Mouse (Mus musculus): ENCODE data around the gene Gfral. TPM values are rescaled to one million over a fixed set of nuclear protein-coding genes. Genes with fewer than 3 reads are reported as not detected.
A peak's percentile ranks its signal among the peaks of the same experiment; 100 is the strongest.

Gfral gene
- not detected in 2 replicates for polyA plus RNA-seq (2015; fragmentation: Nextera tagmentation; extraction: Ambion mirVana)

DNA sequence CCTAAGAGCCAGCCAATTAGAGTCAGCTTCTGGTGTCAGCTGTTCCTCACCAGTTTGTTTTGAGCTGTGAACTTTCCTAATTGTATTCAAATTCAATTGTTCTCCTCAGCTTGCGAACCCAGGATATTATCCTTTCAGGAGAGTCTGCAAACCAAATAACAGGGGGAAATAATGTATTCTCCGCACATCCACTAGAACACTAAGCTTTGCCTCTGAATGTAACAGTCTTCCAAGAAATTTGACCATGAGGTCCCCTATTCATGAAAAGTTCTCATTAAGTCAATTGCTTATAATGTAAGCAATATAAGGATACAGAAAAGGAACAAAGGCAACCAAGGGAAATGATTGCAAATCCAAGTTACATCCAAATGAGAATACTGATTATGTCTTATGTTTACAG lies at the start of gene Gfral:
Gene Gfral, minus strand, starts transcription at position 101 of the 400 bp plus-strand sequence.
- H3K9ac ChIP-seq, result no peak within 1 kb of the TSS
- 88% methylated on average over 2 of the region's 2 CpGs for WGBS
- no peaks in the 10 kb centered on the region for H3K9me3 ChIP-seq
- H3K27me3 ChIP-seq, result no peaks in the 10 kb centered on the region
- no peak within 1 kb of the TSS for H3K4me2 ChIP-seq
- no peak within 1 kb of the TSS for H3K27ac ChIP-seq
- no peaks in the 10 kb centered on the region for H3K36me3 ChIP-seq
- no peak within 1 kb of the TSS for H3K4me3 ChIP-seq
- no peak for ATAC-seq (ENCODE audit: insufficient number of reproducible peaks, low FRiP score, low TSS enrichment, low read depth)
- no peaks in the 10 kb centered on the region for H3K4me1 ChIP-seq

DNA sequence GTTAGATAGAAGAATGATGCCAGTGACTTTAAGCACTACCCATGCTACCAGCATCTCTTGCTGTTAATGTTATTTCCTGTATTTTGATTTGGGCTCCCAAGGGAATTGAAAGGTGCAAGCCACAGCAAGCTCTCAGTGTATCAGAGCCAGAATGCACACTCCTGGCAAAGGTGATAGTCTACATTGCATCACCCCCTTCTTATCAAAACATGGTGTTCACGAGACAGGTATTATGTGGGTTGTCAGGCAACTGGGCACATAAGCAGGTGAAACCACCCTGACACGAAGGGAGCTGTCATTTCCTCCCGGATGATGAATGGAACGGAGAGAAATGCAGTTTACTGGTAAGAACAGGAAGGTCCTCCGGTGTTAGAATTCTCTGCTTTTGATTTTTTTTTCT lies 44.3 kb upstream of the Gfral start:
- Histone ChIP-seq H3K4me3 (no peak overlapping the region), H3K4me2 (no peak overlapping the region), H3K4me1 (no peaks in the 10 kb centered on the region), H3K27me3 (no peaks in the 10 kb centered on the region), H3K9ac (no peak overlapping the region), H3K9me3 (no peaks in the 10 kb centered on the region), H3K36me3 (no peaks in the 10 kb centered on the region), H3K27ac (no peak overlapping the region)
- 76% methylated on average over 5 of the region's 5 CpGs for WGBS
- no peak for ATAC-seq (ENCODE audit: insufficient number of reproducible peaks, low FRiP score, low TSS enrichment, low read depth)

DNA sequence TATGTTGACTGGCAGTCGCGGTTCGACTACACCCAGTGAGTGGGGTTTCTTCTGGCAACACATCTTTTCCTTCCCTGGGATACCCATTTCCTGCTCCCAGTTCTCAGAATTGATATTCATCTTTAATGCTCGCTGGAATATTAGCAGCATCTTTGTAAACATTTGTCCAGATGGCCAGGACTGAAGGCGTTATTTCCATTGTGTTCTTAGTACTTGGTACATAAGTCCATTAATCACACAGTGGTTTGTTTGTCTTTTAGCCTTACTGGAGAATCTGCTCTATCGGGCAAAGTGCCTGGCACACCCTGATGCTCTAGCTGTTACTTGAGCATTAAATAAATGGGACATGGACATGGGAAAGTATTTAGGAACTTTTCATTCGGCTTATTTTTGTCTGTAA lies 39.1 kb upstream of the Gfral start:
- no peak overlapping the region for H3K4me3 ChIP-seq
- ATAC-seq (ENCODE audit: insufficient number of reproducible peaks, low FRiP score, low TSS enrichment, low read depth), result no peak
- 88% methylated on average over 7 of the region's 7 CpGs for WGBS
- no peaks in the 10 kb centered on the region for H3K9me3 ChIP-seq
- no peaks in the 10 kb centered on the region for H3K4me1 ChIP-seq
- no peaks in the 10 kb centered on the region for H3K36me3 ChIP-seq
- no peak overlapping the region for H3K4me2 ChIP-seq
- H3K9ac ChIP-seq, result no peak overlapping the region
- no peak overlapping the region for H3K27ac ChIP-seq
- H3K27me3 ChIP-seq, result no peaks in the 10 kb centered on the region

DNA sequence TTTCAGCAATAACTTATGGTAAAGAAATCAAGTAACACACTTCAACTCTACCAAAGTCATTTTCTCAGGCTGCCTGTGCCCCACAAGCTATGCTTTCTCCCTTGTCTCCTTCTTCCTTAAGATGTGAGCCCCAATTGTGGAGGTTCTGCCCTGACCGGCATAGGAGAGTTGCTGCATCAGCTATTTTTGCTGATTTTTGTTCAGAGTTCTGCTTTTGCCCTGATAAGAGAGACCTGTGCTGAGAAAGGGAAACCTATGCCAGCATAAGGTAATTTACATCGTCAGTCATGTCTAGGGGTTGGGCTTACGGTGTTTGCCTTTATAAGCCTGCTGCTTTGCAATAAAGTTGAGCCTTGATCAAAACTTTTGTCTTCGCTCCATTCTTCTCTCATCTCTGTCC lies 38.7 kb upstream of the Gfral start:
- no peaks in the 10 kb centered on the region for H3K9me3 ChIP-seq
- H3K9ac ChIP-seq, result no peak overlapping the region
- no peaks in the 10 kb centered on the region for H3K4me1 ChIP-seq
- no peak for ATAC-seq (ENCODE audit: insufficient number of reproducible peaks, low FRiP score, low TSS enrichment, low read depth)
- H3K4me3 ChIP-seq, result no peak overlapping the region
- H3K36me3 ChIP-seq, result no peaks in the 10 kb centered on the region
- H3K4me2 ChIP-seq, result no peak overlapping the region
- 90% methylated on average over 4 of the region's 4 CpGs for WGBS
- no peak overlapping the region for H3K27ac ChIP-seq
- H3K27me3 ChIP-seq, result no peaks in the 10 kb centered on the region

DNA sequence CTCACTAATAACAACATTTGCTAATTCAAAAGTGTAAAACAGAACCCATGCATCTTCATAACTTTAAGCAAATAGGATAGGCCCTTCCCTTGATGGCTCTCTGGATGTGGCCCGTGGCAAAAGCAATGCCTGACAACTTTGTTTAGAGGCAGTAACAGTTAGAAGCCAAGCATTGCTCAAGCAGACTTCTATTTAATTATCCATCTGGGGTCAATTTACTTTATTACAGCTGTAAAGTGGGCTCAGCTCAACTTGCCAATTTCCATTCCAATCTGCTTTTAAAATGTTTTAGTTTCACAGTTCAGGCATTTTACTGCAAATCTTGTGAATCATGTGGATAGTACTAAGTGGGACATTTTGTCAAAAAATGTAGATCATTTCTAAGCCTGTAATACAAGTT lies 28.9 kb upstream of the Gfral start:
- Histone ChIP-seq H3K4me2 (no peak overlapping the region), H3K27me3 (no peaks in the 10 kb centered on the region), H3K4me3 (no peak overlapping the region), H3K4me1 (peaks cover 6% of the 10 kb centered on the region; the same call in 1 of the 2 replicates), H3K9ac (no peak overlapping the region), H3K36me3 (no peaks in the 10 kb centered on the region), H3K27ac (no peak overlapping the region), H3K9me3 (no peaks in the 10 kb centered on the region)
- 12% methylated on average over 1 of the region's 1 CpGs for WGBS
- ATAC-seq (ENCODE audit: insufficient number of reproducible peaks, low FRiP score, low TSS enrichment, low read depth), result 0 out of 2 replicates have a peak, but pooled peaks have one; percentile 14

DNA sequence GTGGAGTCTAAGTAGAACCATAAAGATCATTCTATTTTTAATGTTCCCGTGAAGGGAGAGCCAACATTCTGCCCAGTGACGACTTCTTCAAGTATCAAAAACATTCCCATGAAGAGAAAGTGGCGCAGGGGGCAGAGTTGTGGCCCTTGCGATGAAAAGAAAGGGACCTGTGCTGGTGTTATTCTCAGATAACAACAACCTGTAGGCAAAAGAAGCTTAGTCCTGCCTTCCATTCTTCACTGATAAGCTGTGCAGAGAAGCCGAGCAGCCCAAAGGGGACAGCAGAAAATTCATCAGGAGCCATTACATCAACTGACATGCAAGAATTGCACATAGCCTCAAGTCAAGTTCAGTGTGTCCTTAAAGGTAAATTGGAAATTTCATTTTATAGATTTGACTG lies 24.5 kb upstream of the Gfral start:
- Histone ChIP-seq H3K9ac (no peak overlapping the region), H3K4me3 (no peak overlapping the region), H3K9me3 (no peaks in the 10 kb centered on the region), H3K4me1 (peaks cover 3% of the 10 kb centered on the region; the same call in 1 of the 2 replicates), H3K4me2 (no peak overlapping the region), H3K36me3 (no peaks in the 10 kb centered on the region), H3K27ac (no peak overlapping the region), H3K27me3 (no peaks in the 10 kb centered on the region)
- 81% methylated on average over 5 of the region's 5 CpGs for WGBS
- no peak for ATAC-seq (ENCODE audit: insufficient number of reproducible peaks, low FRiP score, low TSS enrichment, low read depth)

DNA sequence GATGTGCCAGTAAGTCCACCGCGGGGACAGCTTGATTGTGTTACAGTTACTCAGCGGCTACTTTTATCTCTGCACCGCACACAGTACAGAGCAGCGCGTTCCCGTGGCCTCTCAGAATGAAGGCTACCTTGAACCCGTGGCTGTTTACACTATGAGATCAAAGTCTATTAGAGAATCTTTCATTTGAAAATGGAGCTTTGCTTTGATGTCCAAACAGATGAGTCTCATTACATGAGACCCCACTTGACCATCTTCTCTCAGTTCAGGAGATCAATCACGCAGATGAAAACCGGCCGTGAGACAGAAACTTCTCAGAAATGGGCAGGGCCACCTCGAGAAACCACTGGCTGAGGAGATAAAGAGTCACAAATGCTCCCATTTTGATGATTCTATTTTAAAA lies 23.8 kb upstream of the Gfral start:
- Histone ChIP-seq H3K27ac (no peak overlapping the region), H3K4me3 (no peak overlapping the region)

DNA sequence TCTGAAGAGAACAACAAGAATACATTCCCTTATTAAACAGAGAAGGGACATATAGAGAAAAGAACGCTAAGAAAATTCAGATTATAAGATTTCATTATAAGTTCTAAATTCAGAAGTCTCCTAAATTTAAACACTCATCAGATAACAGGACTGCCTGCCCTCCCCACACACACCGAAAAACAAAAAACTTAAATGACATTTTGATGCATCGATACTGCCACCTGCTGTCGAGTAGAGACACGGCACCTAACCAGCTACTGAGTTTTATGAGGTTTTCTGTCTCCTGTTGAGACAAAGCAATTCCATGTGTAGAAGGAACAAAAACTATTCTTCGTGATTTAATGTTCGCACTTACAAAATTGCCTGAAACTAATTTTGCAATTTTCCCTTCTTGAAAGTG lies 23.2 kb upstream of the Gfral start:
- no peaks in the 10 kb centered on the region for H3K4me1 ChIP-seq
- H3K4me2 ChIP-seq, result peak overlapping the region; percentile 58
- no peak overlapping the region for H3K9ac ChIP-seq
- H3K27me3 ChIP-seq, result no peaks in the 10 kb centered on the region
- no peaks in the 10 kb centered on the region for H3K36me3 ChIP-seq
- under 1% methylated on average over 7 of the region's 7 CpGs for WGBS
- no peak for ATAC-seq (ENCODE audit: insufficient number of reproducible peaks, low FRiP score, low TSS enrichment, low read depth)
- no peaks in the 10 kb centered on the region for H3K9me3 ChIP-seq
- peak overlapping the region; percentile 35; the same call in 1 of the 2 replicates for H3K4me3 ChIP-seq
- H3K27ac ChIP-seq, result no peak overlapping the region

More for the DNA sequence above, 23.8 kb upstream of the Gfral start:
- H3K27me3 ChIP-seq, result no peaks in the 10 kb centered on the region
- no peaks in the 10 kb centered on the region for H3K36me3 ChIP-seq
- peak overlapping the region; percentile 24; the same call in 1 of the 2 replicates for H3K4me2 ChIP-seq
- no peaks in the 10 kb centered on the region for H3K9me3 ChIP-seq
- WGBS, result 27% methylated on average over 12 of the region's 12 CpGs
- no peak overlapping the region for H3K9ac ChIP-seq
- H3K4me1 ChIP-seq, result no peaks in the 10 kb centered on the region
- ATAC-seq (ENCODE audit: insufficient number of reproducible peaks, low FRiP score, low TSS enrichment, low read depth), result no peak

DNA sequence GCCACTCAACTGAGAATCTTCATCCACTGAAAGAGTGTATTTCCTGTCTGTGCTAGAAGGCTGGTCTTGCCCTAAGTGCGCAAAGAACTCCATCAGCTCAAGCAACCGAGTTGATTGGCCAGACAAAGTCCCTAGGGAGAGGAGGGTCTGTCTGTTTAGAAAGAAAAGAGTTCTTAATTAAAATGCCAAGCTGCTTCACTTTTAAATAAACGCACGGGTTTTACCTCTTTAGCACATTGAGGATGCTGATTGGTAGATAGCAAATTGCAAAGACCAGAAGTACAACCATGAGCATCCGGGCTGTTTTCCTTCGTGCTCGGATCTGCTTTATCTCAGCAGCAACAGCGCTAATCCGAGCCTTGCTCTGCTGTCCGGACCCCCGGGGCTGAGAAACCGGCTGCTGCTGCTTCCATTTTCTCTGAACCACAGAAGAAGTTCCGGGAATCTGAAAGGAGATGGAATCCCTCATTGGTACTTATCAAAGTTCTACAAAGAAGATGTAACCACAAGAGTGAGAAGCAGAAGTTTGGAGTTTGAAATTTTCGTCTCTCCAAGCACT lies 22.6 kb upstream of the Gfral start:
- peak overlapping the region; percentile 69 for H3K27ac ChIP-seq
- 4% methylated on average over 14 of the region's 14 CpGs for WGBS

DNA sequence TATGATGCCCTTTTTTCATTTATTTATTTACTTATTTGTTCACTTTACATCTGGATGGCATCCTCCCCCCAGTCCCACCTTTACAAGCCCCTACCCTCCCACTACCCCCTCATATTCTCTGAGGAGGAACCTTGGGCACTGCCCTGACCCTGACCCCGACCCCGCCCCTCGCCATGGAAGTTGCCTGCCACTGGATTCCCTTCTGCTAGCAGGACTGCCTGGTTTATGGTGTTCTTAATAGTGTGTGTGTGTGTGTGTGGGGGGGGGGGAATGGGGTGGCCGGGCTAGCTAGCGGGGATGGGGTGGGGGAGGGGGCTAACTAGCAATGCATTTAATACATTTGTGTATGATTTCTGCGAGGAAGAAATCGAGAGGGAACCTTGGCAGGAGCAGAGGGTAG lies 21.4 kb upstream of the Gfral start:
- H3K36me3 ChIP-seq, result no peaks in the 10 kb centered on the region
- peaks cover 4% of the 10 kb centered on the region; the same call in 1 of the 2 replicates for H3K4me1 ChIP-seq
- no peak for ATAC-seq (ENCODE audit: insufficient number of reproducible peaks, low FRiP score, low TSS enrichment, low read depth)
- H3K27me3 ChIP-seq, result no peaks in the 10 kb centered on the region
- WGBS, result 38% methylated on average over 7 of the region's 7 CpGs
- no peak overlapping the region for H3K4me2 ChIP-seq
- H3K4me3 ChIP-seq, result no peak overlapping the region
- no peaks in the 10 kb centered on the region for H3K9me3 ChIP-seq
- H3K9ac ChIP-seq, result no peak overlapping the region
- no peak overlapping the region for H3K27ac ChIP-seq

More for the DNA sequence above, 22.6 kb upstream of the Gfral start:
- no peaks in the 10 kb centered on the region for H3K27me3 ChIP-seq
- H3K9me3 ChIP-seq, result no peaks in the 10 kb centered on the region
- no peak for ATAC-seq (ENCODE audit: insufficient number of reproducible peaks, low FRiP score, low TSS enrichment, low read depth)
- 0 out of 2 replicates have a peak overlapping the region, but pooled peaks have one; percentile 5 for H3K9ac ChIP-seq
- peak overlapping the region; percentile 35 for H3K4me3 ChIP-seq
- peak overlapping the region; percentile 58 for H3K4me2 ChIP-seq
- no peaks in the 10 kb centered on the region for H3K36me3 ChIP-seq
- no peaks in the 10 kb centered on the region for H3K4me1 ChIP-seq

DNA sequence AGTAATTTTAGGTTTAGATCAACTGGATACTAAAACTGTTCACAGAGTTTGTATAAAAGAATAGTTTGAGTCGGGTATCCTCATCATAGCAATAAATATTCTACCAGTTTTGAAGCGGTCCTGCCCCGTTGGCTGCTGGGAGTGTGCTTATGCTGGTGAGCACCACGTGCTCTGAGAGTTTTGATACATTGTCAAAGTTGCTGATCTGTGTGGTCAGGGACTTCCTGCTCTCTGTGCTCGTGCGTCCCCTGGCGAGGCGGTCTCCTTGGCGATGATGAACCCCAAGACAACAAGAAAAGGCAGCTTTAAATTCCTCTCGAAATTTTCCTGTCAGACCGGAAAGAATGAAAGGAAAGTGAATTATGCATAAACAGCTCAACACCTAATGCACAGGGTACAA lies 16.9 kb upstream of the Gfral start:
- Histone ChIP-seq H3K4me2 (no peak overlapping the region), H3K9me3 (no peaks in the 10 kb centered on the region), H3K36me3 (no peaks in the 10 kb centered on the region), H3K27ac (no peak overlapping the region), H3K9ac (no peak overlapping the region), H3K4me3 (no peak overlapping the region), H3K4me1 (peaks cover 4% of the 10 kb centered on the region; the same call in 1 of the 2 replicates), H3K27me3 (no peaks in the 10 kb centered on the region)
- no peak for ATAC-seq (ENCODE audit: insufficient number of reproducible peaks, low FRiP score, low TSS enrichment, low read depth)
- WGBS, result 36% methylated on average over 11 of the region's 11 CpGs

DNA sequence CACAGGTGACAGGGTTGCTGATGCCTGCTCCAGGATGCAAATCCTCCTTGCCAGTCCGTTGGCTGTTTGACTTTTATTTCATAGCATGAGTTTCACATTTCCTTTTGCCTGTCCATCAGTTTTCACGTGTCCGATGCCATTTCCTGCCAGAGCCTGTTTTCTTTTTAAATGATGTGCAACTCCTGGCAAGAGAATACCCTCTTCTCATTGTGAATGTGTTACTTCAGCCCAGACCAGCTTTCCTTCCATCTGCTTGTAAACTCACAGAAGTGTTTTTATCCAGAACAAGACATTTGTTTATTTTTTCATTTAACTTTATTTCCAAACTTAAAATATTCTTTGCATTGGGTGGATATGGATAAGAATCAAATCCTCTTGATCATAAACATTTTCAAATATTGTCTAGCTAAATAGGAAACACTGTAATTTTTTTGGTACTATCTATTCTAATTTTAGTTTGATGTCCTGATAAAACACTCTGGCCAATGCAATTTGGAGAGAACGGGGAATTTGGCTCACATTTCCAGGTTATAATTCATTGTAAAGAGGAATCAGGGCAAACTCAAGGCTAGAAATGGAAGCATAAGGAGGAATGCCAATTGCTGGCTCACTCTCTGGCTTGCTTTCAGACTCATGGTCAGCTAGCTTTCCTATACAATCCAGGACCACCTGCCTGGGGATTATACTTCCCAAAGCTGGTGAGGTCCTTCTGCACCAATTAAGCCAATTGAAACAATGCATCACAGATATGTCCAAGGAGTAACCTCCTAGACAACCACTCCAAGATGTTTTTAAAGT lies 3.9 kb upstream of the Gfral start:
- WGBS, result 47% methylated on average over 4 of the region's 4 CpGs
- H3K27ac ChIP-seq, result no peak overlapping the region
- no peak overlapping the region for H3K4me3 ChIP-seq
- no peaks in the 10 kb centered on the region for H3K36me3 ChIP-seq
- H3K9me3 ChIP-seq, result no peaks in the 10 kb centered on the region
- no peak for ATAC-seq (ENCODE audit: insufficient number of reproducible peaks, low FRiP score, low TSS enrichment, low read depth)
- no peaks in the 10 kb centered on the region for H3K27me3 ChIP-seq
- no peak overlapping the region for H3K9ac ChIP-seq
- no peak overlapping the region for H3K4me2 ChIP-seq
- H3K4me1 ChIP-seq, result no peaks in the 10 kb centered on the region

Data from limb, embryonic 15.5 days (tissue).